Mouse (Mus musculus) embryonic facial prominence, embryonic 15.5 days (tissue): ENCODE results near the gene 1700037H04Rik. TPM values are rescaled to one million over a fixed set of nuclear protein-coding genes. Genes with fewer than 3 reads are reported as not detected.

Experiments
- ATAC-seq: fragments of 200-750 bp; cut with Nextera tagmentation; 2 replicates; pipeline ENCODE4 v1.8.0; 2017; ENCODE audit warnings: low read depth, moderate TSS enrichment; ENCODE audit not compliant: insufficient number of reproducible peaks, low FRiP score, low TSS enrichment
- H3K27ac ChIP-seq: fragments of 300-500 bp; sonication (generic); replicated peaks from 2 replicates; pipeline ENCODE4 v1.5.1; 2015; ENCODE audit warnings: mild to moderate bottlenecking, inconsistent platforms
- H3K27me3 ChIP-seq: fragments of 300-500 bp; sonication (generic); 2 replicates; pipeline ENCODE4 v1.6.1; 2015; ENCODE audit warnings: inconsistent platforms
- H3K36me3 ChIP-seq: fragments of 300-500 bp; sonication (generic); 2 replicates; pipeline ENCODE4 v1.6.1; 2015; ENCODE audit warnings: mild to moderate bottlenecking, inconsistent platforms
- H3K4me1 ChIP-seq: fragments of 300-500 bp; sonication (generic); 2 replicates; pipeline ENCODE4 v1.6.1; 2015; ENCODE audit warnings: inconsistent platforms
- H3K4me2 ChIP-seq: fragments of 300-500 bp; sonication (generic); replicated peaks from 2 replicates; pipeline ENCODE4 v1.6.1; 2015; ENCODE audit warnings: mild to moderate bottlenecking, inconsistent platforms
- H3K4me3 ChIP-seq: fragments of 300-500 bp; sonication (generic); replicated peaks from 2 replicates; pipeline ENCODE4 v1.5.1; 2015; ENCODE audit warnings: mild to moderate bottlenecking, inconsistent platforms
- H3K9ac ChIP-seq: fragments of 300-500 bp; sonication (generic); 2 replicates; pipeline ENCODE4 v1.6.1; 2015; ENCODE audit warnings: inconsistent platforms
- H3K9me3 ChIP-seq: fragments of 300-500 bp; sonication (generic); replicated peaks from 2 replicates; pipeline ENCODE4 v1.6.1; 2016; ENCODE audit warnings: inconsistent platforms
- WGBS: fragments of 180-500 bp; shearing (Covaris S2); methylation state at CpG from one replicate; pipeline ENCODE4 v1.1.7; 2015; 5-methylcytosine and 5-hydroxymethylcytosine counted together
- polyA plus RNA-seq: library from polyadenylated mRNA; unstranded; fragments of >200 nt; fragmentation: Nextera tagmentation; extraction: Ambion mirVana; gene quantifications from 2 replicates; pipeline ENCODE4 v1.2.1, GENCODE M21; 2015

Gene 1700037H04Rik
- polyA plus RNA-seq, 1 experiment from 2014 or later: 67.3 TPM

GRCm38 (mm10) chr2:131177932-131178331 is 18.1 kb upstream of the 1700037H04Rik start:
- no peak for ATAC-seq

GRCm38 (mm10) chr2:131176491-131176890 is 16.6 kb upstream of the 1700037H04Rik start:
- 0 out of 2 replicates have a peak overlapping the region, but pooled peaks have one; percentile 80 for H3K4me3 ChIP-seq

More at GRCm38 (mm10) chr2:131177932-131178331, 18.1 kb upstream of the 1700037H04Rik start:
- peak overlapping the region; percentile 89 for H3K4me2 ChIP-seq
- H3K27me3 ChIP-seq: peaks cover 5% of the 10 kb centered on the region; the same call in 1 of the 2 replicates
- peaks cover 14% of the 10 kb centered on the region; the same call in 1 of the 2 replicates for H3K36me3 ChIP-seq
- peak overlapping the region; percentile 35; the same call in 1 of the 2 replicates for H3K9ac ChIP-seq
- no peaks in the 10 kb centered on the region for H3K9me3 ChIP-seq
- H3K27ac ChIP-seq: 0 out of 2 replicates have a peak overlapping the region, but pooled peaks have one; percentile 60
- H3K4me3 ChIP-seq: peak overlapping the region; percentile 80
- H3K4me1 ChIP-seq: peaks cover 51% of the 10 kb centered on the region
- 84% methylated on average over 9 of the region's 9 CpGs for WGBS

GRCm38 (mm10) chr2:131175945-131176309 is 16.0 kb upstream of the 1700037H04Rik start:
- no peak overlapping the region for H3K4me3 ChIP-seq
- H3K27me3 ChIP-seq: peaks cover 25% of the 10 kb centered on the region
- peaks cover 14% of the 10 kb centered on the region; the same call in 1 of the 2 replicates for H3K36me3 ChIP-seq
- H3K9ac ChIP-seq: no peak overlapping the region
- H3K27ac ChIP-seq: peak overlapping the region; percentile 60; the same call in 1 of the 2 replicates
- peaks cover 63% of the 10 kb centered on the region for H3K4me1 ChIP-seq
- WGBS: 81% methylated on average over 1 of the region's 1 CpGs
- no peaks in the 10 kb centered on the region for H3K9me3 ChIP-seq
- ATAC-seq: no peak
- no peak overlapping the region for H3K4me2 ChIP-seq

More at GRCm38 (mm10) chr2:131176491-131176890, 16.6 kb upstream of the 1700037H04Rik start:
- 48% methylated on average over 5 of the region's 5 CpGs for WGBS
- Histone ChIP-seq H3K27me3 (peaks cover 20% of the 10 kb centered on the region), H3K4me1 (peaks cover 57% of the 10 kb centered on the region), H3K36me3 (peaks cover 14% of the 10 kb centered on the region; the same call in 1 of the 2 replicates), H3K4me2 (peak overlapping the region; percentile 89), H3K9me3 (no peaks in the 10 kb centered on the region), H3K9ac (no peak overlapping the region), H3K27ac (peak overlapping the region; percentile 60)
- no peak for ATAC-seq

- Histone ChIP-seq H3K4me2 (no peak overlapping the region), H3K4me1 (peaks cover 64% of the 10 kb centered on the region), H3K4me3 (no peak overlapping the region), H3K36me3 (peaks cover 14% of the 10 kb centered on the region; the same call in 1 of the 2 replicates), H3K27ac (peak overlapping the region; percentile 60; the same call in 1 of the 2 replicates), H3K27me3 (peaks cover 26% of the 10 kb centered on the region), H3K9ac (no peak overlapping the region), H3K9me3 (no peaks in the 10 kb centered on the region)
- no peak for ATAC-seq
- WGBS: 80% methylated on average over 3 of the region's 3 CpGs
These were observed 15.5 kb upstream of the 1700037H04Rik start for GRCm38 (mm10) chr2:131175286-131175944.

GRCm38 (mm10) chr2:131174700-131175099 is 14.8 kb upstream of the 1700037H04Rik start:
- Histone ChIP-seq H3K27ac (no peak overlapping the region), H3K36me3 (peaks cover 14% of the 10 kb centered on the region; the same call in 1 of the 2 replicates), H3K4me1 (peaks cover 66% of the 10 kb centered on the region), H3K4me3 (peak overlapping the region; percentile 42), H3K9me3 (no peaks in the 10 kb centered on the region), H3K27me3 (peaks cover 26% of the 10 kb centered on the region), H3K4me2 (peak overlapping the region; percentile 78), H3K9ac (no peak overlapping the region)
- WGBS: 6% methylated on average over 11 of the region's 11 CpGs
- no peak for ATAC-seq

- H3K9me3 ChIP-seq: no peaks in the 10 kb centered on the region
- no peak overlapping the region; the same call in 1 of the 2 replicates for H3K27ac ChIP-seq
- WGBS: 52% methylated on average over 9 of the region's 9 CpGs
- peaks cover 11% of the 10 kb centered on the region; the same call in 1 of the 2 replicates for H3K36me3 ChIP-seq
- peaks cover 26% of the 10 kb centered on the region for H3K27me3 ChIP-seq
- H3K9ac ChIP-seq: no peak overlapping the region; the same call in 1 of the 2 replicates
- no peak overlapping the region for H3K4me2 ChIP-seq
- H3K4me3 ChIP-seq: no peak overlapping the region
- peaks cover 52% of the 10 kb centered on the region for H3K4me1 ChIP-seq
- ATAC-seq: no peak
These were observed 12.4 kb upstream of the 1700037H04Rik start for GRCm38 (mm10) chr2:131172322-131172721.

GRCm38 (mm10) chr2:131171401-131172104 is 11.7 kb upstream of the 1700037H04Rik start:
- no peaks in the 10 kb centered on the region for H3K9me3 ChIP-seq

GRCm38 (mm10) chr2:131170936-131171335 is 11.1 kb upstream of the 1700037H04Rik start:
- no peak for ATAC-seq
- H3K4me3 ChIP-seq: peak overlapping the region; percentile 34
- no peaks in the 10 kb centered on the region for H3K36me3 ChIP-seq
- H3K27me3 ChIP-seq: peaks cover 26% of the 10 kb centered on the region
- no peak overlapping the region for H3K9ac ChIP-seq
- WGBS: 25% methylated on average over 9 of the region's 9 CpGs
- H3K4me2 ChIP-seq: peak overlapping the region; percentile 56
- H3K9me3 ChIP-seq: no peaks in the 10 kb centered on the region
- no peak overlapping the region for H3K27ac ChIP-seq
- peaks cover 38% of the 10 kb centered on the region for H3K4me1 ChIP-seq

More at GRCm38 (mm10) chr2:131171401-131172104, 11.7 kb upstream of the 1700037H04Rik start:
- H3K9ac ChIP-seq: no peak overlapping the region
- H3K27ac ChIP-seq: no peak overlapping the region
- ATAC-seq: 0 out of 2 replicates have a peak, but pooled peaks have one; percentile 36
- H3K4me2 ChIP-seq: peak overlapping the region; percentile 56
- peaks cover 4% of the 10 kb centered on the region; the same call in 1 of the 2 replicates for H3K36me3 ChIP-seq
- 7% methylated on average over 43 of the region's 43 CpGs for WGBS
- H3K27me3 ChIP-seq: peaks cover 26% of the 10 kb centered on the region
- H3K4me1 ChIP-seq: peaks cover 44% of the 10 kb centered on the region
- H3K4me3 ChIP-seq: peak overlapping the region; percentile 34

- peaks cover 26% of the 10 kb centered on the region for H3K27me3 ChIP-seq
- ATAC-seq: no peak
- no peak overlapping the region for H3K4me3 ChIP-seq
- H3K36me3 ChIP-seq: no peaks in the 10 kb centered on the region
- no peak overlapping the region for H3K9ac ChIP-seq
- no peak overlapping the region for H3K4me2 ChIP-seq
- no peak overlapping the region for H3K27ac ChIP-seq
- WGBS: 55% methylated on average over 1 of the region's 1 CpGs
- peaks cover 26% of the 10 kb centered on the region for H3K4me1 ChIP-seq
- H3K9me3 ChIP-seq: no peaks in the 10 kb centered on the region
These were observed 9.0 kb upstream of the 1700037H04Rik start for GRCm38 (mm10) chr2:131168914-131169313.

GRCm38 (mm10) chr2:131167984-131168383 is 8.1 kb upstream of the 1700037H04Rik start:
- 81% methylated on average over 6 of the region's 6 CpGs for WGBS
- no peak overlapping the region for H3K27ac ChIP-seq
- H3K9me3 ChIP-seq: no peaks in the 10 kb centered on the region
- no peak for ATAC-seq
- no peak overlapping the region for H3K4me2 ChIP-seq
- H3K27me3 ChIP-seq: peaks cover 22% of the 10 kb centered on the region
- peaks cover 28% of the 10 kb centered on the region for H3K4me1 ChIP-seq
- no peaks in the 10 kb centered on the region for H3K36me3 ChIP-seq
- no peak overlapping the region for H3K4me3 ChIP-seq
- no peak overlapping the region for H3K9ac ChIP-seq

- peaks cover 4% of the 10 kb centered on the region; the same call in 1 of the 2 replicates for H3K27me3 ChIP-seq
- no peaks in the 10 kb centered on the region for H3K36me3 ChIP-seq
- no peak overlapping the region for H3K4me2 ChIP-seq
- no peak overlapping the region for H3K9ac ChIP-seq
- no peaks in the 10 kb centered on the region for H3K9me3 ChIP-seq
- ATAC-seq: no peak
- H3K27ac ChIP-seq: no peak overlapping the region
- no peak overlapping the region for H3K4me3 ChIP-seq
- WGBS: 83% methylated on average over 2 of the region's 2 CpGs
- peaks cover 20% of the 10 kb centered on the region for H3K4me1 ChIP-seq
These were observed 6.3 kb upstream of the 1700037H04Rik start for GRCm38 (mm10) chr2:131166172-131166571.
